Mouse (Mus musculus) Patski (cell line): ENCODE measurements around the gene Nbl1. TPM values are rescaled to one million over a fixed set of nuclear protein-coding genes. Genes with fewer than 3 reads are reported as not detected.

Experiments used
- ATAC-seq: fragments of 100-300 bp; one replicate; pipeline ENCODE4 v1.8.0; 2021
- CTCF ChIA-PET: fragments of 350-600 bp; sonication (Branson Sonifier 250); formaldehyde crosslinking; loops from one replicate; lab custom pipeline; 2022; ENCODE audit warnings: inconsistent platforms; lab: Charles Lee
- POLR2A ChIA-PET: fragments of 350-600 bp; sonication (Branson Sonifier 250); formaldehyde crosslinking; loops from one replicate; lab custom pipeline; 2022; ENCODE audit warnings: antibody characterized with exemption, inconsistent platforms; lab: Charles Lee
- DNase-seq: peaks from one replicate; pipeline ENCODE4 v3.0.0-alpha.2; 2011; ENCODE audit warnings: low read depth, low spot score
- H3K27me3 ChIP-seq: fragments of 371-371 bp; one replicate; pipeline ENCODE4 v1.5.1; 2021
- CTCF ChIP-seq: fragments of 100-300 bp; IDR thresholded peaks from one replicate; pipeline ENCODE4 v1.5.1; 2021
- in situ Hi-C: fragments of 300-500 bp; cut with MboI; formaldehyde crosslinking; loops from 3 replicates; pipeline ENCODE4 v1.11.1; 2018; ENCODE audit warnings: low pct_unique_long_range_greater_than_20kb, mixed read lengths
- polyA plus RNA-seq: library from polyadenylated mRNA; unstranded; gene quantifications from one replicate; pipeline ENCODE4 v1.2.3, GENCODE M21; 2021

Gene Nbl1
- polyA plus RNA-seq, 1 experiment from 2014 or later: 55.7 TPM

GRCm38 (mm10) chr4:139032521-139032920 lies 60.3 kb downstream of the Nbl1 start:
- ChIA-PET POLR2A (no interaction called here), CTCF (no interaction called here)

More at GRCm38 (mm10) chr4:139032521-139032920, 60.3 kb downstream of the Nbl1 start:
- no peak for ATAC-seq
- in situ Hi-C loops: no loop called here
- DNase-seq: no peak
- H3K27me3 ChIP-seq: no peaks in the 10 kb centered on the region
- TF ChIP-seq CTCF: no peak

Other genes with a start within 250 kb of the Nbl1 start
- 1.4 TPM for gene Pla2g5, start 229.5 kb downstream of the Nbl1 start, polyA plus RNA-seq
- gene Gm13030, start 219.0 kb downstream of the Nbl1 start, polyA plus RNA-seq: not detected
- not detected for gene Pla2g2e, start 215.1 kb downstream of the Nbl1 start, polyA plus RNA-seq
- 10.5 TPM for gene Otud3, start 179.0 kb downstream of the Nbl1 start, polyA plus RNA-seq
- not detected for gene Rnf186, start 125.9 kb downstream of the Nbl1 start, polyA plus RNA-seq
- gene Tmco4, start 120.1 kb downstream of the Nbl1 start, polyA plus RNA-seq: 6.8 TPM
- gene Htr6, start 17.4 kb downstream of the Nbl1 start, polyA plus RNA-seq: 0.05 TPM
- 286 TPM for gene Minos1, start 38.1 kb upstream of the Nbl1 start, polyA plus RNA-seq
- gene Capzb, start 99.9 kb upstream of the Nbl1 start, polyA plus RNA-seq: 305 TPM
- 9.9 TPM for gene Pqlc2, start 217.7 kb upstream of the Nbl1 start, polyA plus RNA-seq
- gene Akr7a5, start 217.8 kb upstream of the Nbl1 start, polyA plus RNA-seq: 131 TPM